Mouse (Mus musculus) midbrain, postnatal 0 days (tissue): ENCODE data around the gene Xrcc5. TPM values are rescaled to one million over a fixed set of nuclear protein-coding genes. Genes with fewer than 3 reads are reported as not detected.

ENCODE experiments used
- ATAC-seq: fragments of 200-750 bp; cut with Nextera tagmentation; 2 replicates; pipeline ENCODE4 v1.8.0; 2017; ENCODE audit warnings: moderate number of reproducible peaks, mild to moderate bottlenecking, moderate TSS enrichment, moderate library complexity; ENCODE audit not compliant: low FRiP score
- DNase-seq: peaks from one replicate; pipeline ENCODE4 v3.0.0-alpha.2; 2015; ENCODE audit warnings: low spot score
- H3K27ac ChIP-seq: fragments of 300-500 bp; sonication (generic); 2 replicates; pipeline ENCODE4 v1.5.1; 2014; ENCODE audit warnings: low read depth, mild to moderate bottlenecking, low read length, mixed read lengths
- H3K27me3 ChIP-seq: fragments of 300-500 bp; sonication (generic); 2 replicates; pipeline ENCODE4 v1.6.1; 2014; ENCODE audit warnings: low read length, control low read depth, mixed read lengths; ENCODE audit not compliant: insufficient read depth
- H3K36me3 ChIP-seq: fragments of 300-500 bp; sonication (generic); 2 replicates; pipeline ENCODE4 v1.6.1; 2014; ENCODE audit warnings: low read length, control low read depth, mixed read lengths; ENCODE audit not compliant: insufficient read depth
- H3K4me1 ChIP-seq: fragments of 300-500 bp; sonication (generic); 2 replicates; pipeline ENCODE4 v1.6.1; 2014; ENCODE audit warnings: mild to moderate bottlenecking, control low read depth, antibody characterized with exemption, low read length, mixed read lengths; ENCODE audit not compliant: insufficient read depth
- H3K4me2 ChIP-seq: fragments of 300-500 bp; sonication (generic); 2 replicates; pipeline ENCODE4 v1.6.1; 2014; ENCODE audit warnings: low read depth, mild to moderate bottlenecking, low read length, mixed read lengths; ENCODE audit not compliant: poor library complexity, severe bottlenecking
- H3K4me3 ChIP-seq: fragments of 300-500 bp; sonication (generic); 2 replicates; pipeline ENCODE4 v1.5.1; 2014; ENCODE audit warnings: low read depth, mild to moderate bottlenecking, low read length, moderate library complexity
- H3K9ac ChIP-seq: fragments of 300-500 bp; sonication (generic); replicated peaks from 2 replicates; pipeline ENCODE4 v1.6.1; 2014; ENCODE audit warnings: mild to moderate bottlenecking, low read length, moderate library complexity, mixed read lengths; ENCODE audit not compliant: poor library complexity, severe bottlenecking
- H3K9me3 ChIP-seq: fragments of 300-500 bp; sonication (generic); 2 replicates; pipeline ENCODE4 v1.6.1; 2016; ENCODE audit warnings: low read length, control low read depth
- CTCF ChIP-seq: IDR thresholded peaks from 2 replicates; pipeline ENCODE4 v1.5.1; 2016; ENCODE audit warnings: antibody characterized with exemption, mild to moderate bottlenecking
- WGBS: fragments of 180-500 bp; shearing (Covaris S2); extraction: QIAGEN DNeasy Blood & Tissue Kit; methylation state at CpG from one replicate; pipeline ENCODE4 v1.1.7; 2014; 5-methylcytosine and 5-hydroxymethylcytosine counted together
- polyA plus RNA-seq: library from polyadenylated mRNA; unstranded; fragments of >200 nt; fragmentation: Nextera tagmentation; extraction: Ambion mirVana; gene quantifications from 2 replicates; pipeline ENCODE4 v1.2.1, GENCODE M21; 2015
- total RNA-seq: library from RNA; depleted of rRNA; stranded (reverse); fragments of >200 nt; gene quantifications from 2 replicates; pipeline ENCODE4 v1.2.3, GENCODE M21; 2014

Xrcc5 gene
- total and polyA plus RNA-seq, 2 experiments from 2014 or later: 8.3 to 11.1 TPM

GRCm38 (mm10) chr1:72286904-72287303 is 20.3 kb upstream of the Xrcc5 start:
- H3K9ac ChIP-seq: peak overlapping the region; percentile 39; the same call in 1 of the 2 replicates
- H3K36me3 ChIP-seq: 0 out of 2 replicates have a peak, but pooled peaks cover 5% of the 10 kb centered on the region
- no peak for TF ChIP-seq CTCF
- peak overlapping the region; percentile 51 for H3K27ac ChIP-seq
- H3K4me2 ChIP-seq: peak overlapping the region; percentile 89
- DNase-seq (peak; percentile 37), ATAC-seq (no peak)
- peaks cover 7% of the 10 kb centered on the region for H3K4me1 ChIP-seq
- H3K4me3 ChIP-seq: no peak overlapping the region
- WGBS: 6% methylated on average over 5 of the region's 5 CpGs
- H3K9me3 ChIP-seq: no peaks in the 10 kb centered on the region
- H3K27me3 ChIP-seq: no peaks in the 10 kb centered on the region

GRCm38 (mm10) chr1:72287893-72288292 is 19.3 kb upstream of the Xrcc5 start:
- H3K9me3 ChIP-seq: no peaks in the 10 kb centered on the region
- no peak overlapping the region for H3K27ac ChIP-seq
- H3K36me3 ChIP-seq: 0 out of 2 replicates have a peak, but pooled peaks cover 5% of the 10 kb centered on the region
- H3K9ac ChIP-seq: no peak overlapping the region
- no peak for ATAC-seq
- WGBS: 93% methylated on average over 4 of the region's 4 CpGs
- H3K4me3 ChIP-seq: no peak overlapping the region
- TF ChIP-seq CTCF: no peak
- DNase-seq: no peak
- H3K4me2 ChIP-seq: no peak overlapping the region
- H3K4me1 ChIP-seq: peaks cover 7% of the 10 kb centered on the region
- H3K27me3 ChIP-seq: no peaks in the 10 kb centered on the region

- Histone ChIP-seq H3K4me1 (peaks cover 7% of the 10 kb centered on the region), H3K4me2 (no peak overlapping the region), H3K27me3 (no peaks in the 10 kb centered on the region), H3K9me3 (no peaks in the 10 kb centered on the region), H3K9ac (no peak overlapping the region), H3K36me3 (0 out of 2 replicates have a peak, but pooled peaks cover 5% of the 10 kb centered on the region), H3K4me3 (no peak overlapping the region), H3K27ac (no peak overlapping the region)
- 91% methylated on average over 4 of the region's 4 CpGs for WGBS
- no peak for ATAC-seq
- TF ChIP-seq CTCF: no peak
- DNase-seq: no peak
Observed at GRCm38 (mm10) chr1:72288527-72289150, 18.6 kb upstream of the Xrcc5 start.

- Histone ChIP-seq H3K36me3 (0 out of 2 replicates have a peak, but pooled peaks cover 5% of the 10 kb centered on the region), H3K4me2 (no peak overlapping the region), H3K27me3 (no peaks in the 10 kb centered on the region), H3K4me1 (peaks cover 2% of the 10 kb centered on the region; the same call in 1 of the 2 replicates), H3K4me3 (no peak overlapping the region), H3K9ac (no peak overlapping the region), H3K27ac (no peak overlapping the region), H3K9me3 (no peaks in the 10 kb centered on the region)
- no peak for TF ChIP-seq CTCF
- WGBS: 94% methylated on average over 4 of the region's 4 CpGs
- ATAC-seq (no peak), DNase-seq (no peak)
Observed at GRCm38 (mm10) chr1:72290896-72291295, 16.3 kb upstream of the Xrcc5 start.

- no peak overlapping the region for H3K4me2 ChIP-seq
- H3K36me3 ChIP-seq: 0 out of 2 replicates have a peak, but pooled peaks cover 5% of the 10 kb centered on the region
- H3K9me3 ChIP-seq: no peaks in the 10 kb centered on the region
- H3K27ac ChIP-seq: no peak overlapping the region
- H3K9ac ChIP-seq: no peak overlapping the region
- no peak for ATAC-seq
- no peak for TF ChIP-seq CTCF
- peaks cover under 1% of the 10 kb centered on the region; the same call in 1 of the 2 replicates for H3K4me1 ChIP-seq
- WGBS: 90% methylated on average over 4 of the region's 4 CpGs
- H3K27me3 ChIP-seq: no peaks in the 10 kb centered on the region
- no peak overlapping the region for H3K4me3 ChIP-seq
- DNase-seq: no peak
Observed at GRCm38 (mm10) chr1:72291421-72291820, 15.8 kb upstream of the Xrcc5 start.

- Histone ChIP-seq H3K9ac (no peak overlapping the region), H3K27me3 (no peaks in the 10 kb centered on the region), H3K36me3 (0 out of 2 replicates have a peak, but pooled peaks cover 5% of the 10 kb centered on the region), H3K4me3 (no peak overlapping the region), H3K4me2 (no peak overlapping the region), H3K4me1 (no peaks in the 10 kb centered on the region; the same call in 1 of the 2 replicates), H3K9me3 (no peaks in the 10 kb centered on the region), H3K27ac (no peak overlapping the region)
- ATAC-seq (no peak), DNase-seq (no peak)
- no peak for TF ChIP-seq CTCF
- 85% methylated on average over 2 of the region's 2 CpGs for WGBS
Observed at GRCm38 (mm10) chr1:72291925-72292324, 15.3 kb upstream of the Xrcc5 start.
